Mouse (Mus musculus) adrenal gland, adult 18-20 months (tissue): ENCODE measurements around the gene S1pr2. TPM values are rescaled to one million over a fixed set of nuclear protein-coding genes. Genes with fewer than 3 reads are reported as not detected.
"Not testable (repeated sequence)": the region's sequence is repeated elsewhere in the genome, so short reads cannot be mapped to it uniquely, and the experiment has no call there.

Experiments
- DNase-seq, 2 experiments: peaks; one replicate each; pipeline ENCODE4 v3.0.0; 2021 to 2022; ENCODE audit warnings: low spot score in 2 of 2
- long read RNA-seq, 2 experiments: library from polyadenylated mRNA; stranded (forward); transcript quantifications; one replicate each; pipeline ENCODE4 v2.0.0; 2021
- total RNA-seq, 2 experiments: library from RNA; stranded (reverse); gene quantifications; 1 replicate in 1 of 2; 2 replicates in 1 of 2; pipeline ENCODE4 v1.2.3; 2021

S1pr2 gene
- total RNA-seq, result 10 to 100 TPM; 18.3 to 22.0 TPM
- long read RNA-seq, experiment 1, full-length matches to known transcripts, result 42 of 43 reads
- long read RNA-seq, experiment 1, partial matches to known transcripts, result 0 of 43 reads
- long read RNA-seq, experiment 1, other reads (novel, unspliced or antisense), result 1 of 43 reads
- long read RNA-seq, experiment 2, full-length matches to known transcripts, result 32 of 43 reads
- long read RNA-seq, experiment 2, partial matches to known transcripts, result 0 of 43 reads
- long read RNA-seq, experiment 2, other reads (novel, unspliced or antisense), result 11 of 43 reads

GRCm38 (mm10) chr9:20976216-20976960, at the start of gene S1pr2:
TSS of gene S1pr2 (minus strand) at chr9:20976781.
- peak; percentile 75 to 81 for DNase-seq

- no peak for DNase-seq
These were observed 48.8 kb upstream of the S1pr2 start for GRCm38 (mm10) chr9:21025258-21025810.

GRCm38 (mm10) chr9:21022726-21023125, 46.1 kb upstream of the S1pr2 start:
- DNase-seq, result no peak

- no peak for DNase-seq
These were observed 45.7 kb upstream of the S1pr2 start for GRCm38 (mm10) chr9:21022288-21022687.

GRCm38 (mm10) chr9:21021363-21021762, 44.8 kb upstream of the S1pr2 start:
- DNase-seq, result no peak

GRCm38 (mm10) chr9:21018600-21018999, 42.0 kb upstream of the S1pr2 start:
- no peak for DNase-seq

GRCm38 (mm10) chr9:21017177-21017575, 40.6 kb upstream of the S1pr2 start:
- no peak for DNase-seq

- DNase-seq, result no peak
These were observed 40.0 kb upstream of the S1pr2 start for GRCm38 (mm10) chr9:21016331-21017176.

GRCm38 (mm10) chr9:21015571-21016130, 39.1 kb upstream of the S1pr2 start, which contains the start of gene Icam1:
TSS of gene Icam1 (plus strand) at chr9:21015985.
- DNase-seq, result peak; percentile 54 to 73

GRCm38 (mm10) chr9:21014691-21015570, 38.4 kb upstream of the S1pr2 start:
- peak; percentile 27 to 55 for DNase-seq

- DNase-seq, result no peak
These were observed 35.8 kb upstream of the S1pr2 start for GRCm38 (mm10) chr9:21012368-21012767.

GRCm38 (mm10) chr9:21011846-21012312, 35.3 kb upstream of the S1pr2 start:
- DNase-seq, result no peak

GRCm38 (mm10) chr9:21010939-21011541, 34.5 kb upstream of the S1pr2 start:
- DNase-seq, result not testable (repeated sequence)

- no peak for DNase-seq
These were observed 33.8 kb upstream of the S1pr2 start for GRCm38 (mm10) chr9:21010362-21010761.

GRCm38 (mm10) chr9:21008007-21008406, 31.4 kb upstream of the S1pr2 start:
- no peak for DNase-seq

- no peak for DNase-seq
These were observed 30.9 kb upstream of the S1pr2 start for GRCm38 (mm10) chr9:21007313-21007952.

GRCm38 (mm10) chr9:21002627-21003551, 26.3 kb upstream of the S1pr2 start, which contains the start of gene Mrpl4:
TSS of gene Mrpl4 (plus strand) at chr9:21002738.
- DNase-seq, result peak; percentile 88 to 89

GRCm38 (mm10) chr9:21002270-21002626, 25.7 kb upstream of the S1pr2 start:
- no peak for DNase-seq
